Mouse (Mus musculus) granulocyte monocyte progenitor cell, adult 5-6 weeks (primary cell): ENCODE measurements around the gene Dyrk1a. TPM values are rescaled to one million over a fixed set of nuclear protein-coding genes. Genes with fewer than 3 reads are reported as not detected.

Experiments used
- ATAC-seq: replicated peaks from 2 replicates; pipeline ENCODE4 v1.8.0; 2016; ENCODE audit warnings: mild to moderate bottlenecking, moderate TSS enrichment, inconsistent platforms; ENCODE audit not compliant: poor library complexity, severe bottlenecking
- total RNA-seq, 2 experiments: library from RNA; stranded (forward) in 1 of 2; stranded (reverse) in 1 of 2; fragments of 200-712, 200-1000 nt in 1 of 2; fragments of >200 nt in 1 of 2; fragmentation: Nextera tagmentation in 1 of 2; gene quantifications; 2 replicates each; pipeline ENCODE4 v1.2.3; 2014 to 2017

Gene Dyrk1a
- total RNA-seq, 2 experiments from 2014 or later, result 60.1 to 64.9 TPM

- ATAC-seq, result peak; percentile 88
These were observed 13.6 kb upstream of the Dyrk1a start for GRCm38 (mm10) chr16:94556228-94556627.

GRCm38 (mm10) chr16:94559282-94559681 lies 10.5 kb upstream of the Dyrk1a start:
- peak; percentile 40 for ATAC-seq

- ATAC-seq, result no peak
These were observed 10.0 kb upstream of the Dyrk1a start for GRCm38 (mm10) chr16:94559782-94560181.

GRCm38 (mm10) chr16:94560618-94561017 lies 9.2 kb upstream of the Dyrk1a start:
- no peak for ATAC-seq

GRCm38 (mm10) chr16:94566124-94566523 lies 3.7 kb upstream of the Dyrk1a start:
- peak; percentile 18; the same call in 1 of the 2 replicates for ATAC-seq

GRCm38 (mm10) chr16:94566834-94567585 lies 2.8 kb upstream of the Dyrk1a start:
- no peak for ATAC-seq

DNA sequence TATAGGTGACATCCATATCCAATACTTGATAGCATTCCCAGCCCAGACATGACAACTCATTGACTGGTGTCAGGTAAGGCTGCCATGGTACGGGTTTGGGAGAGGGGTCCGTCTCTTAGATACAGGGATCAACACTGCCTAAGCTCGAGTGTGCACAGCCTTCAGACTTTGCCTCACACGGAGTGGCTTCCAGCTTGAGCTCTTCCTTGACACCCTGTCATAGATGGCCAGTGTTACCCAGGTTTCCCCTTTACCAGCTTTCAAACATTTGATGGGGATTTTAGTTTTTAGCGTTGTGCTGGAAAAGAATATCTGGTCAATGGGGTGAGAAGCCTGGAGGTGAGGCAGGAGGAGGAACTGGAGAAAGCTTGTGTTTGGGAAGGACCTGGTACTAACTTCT lies 2.1 kb upstream of the Dyrk1a start:
- no peak for ATAC-seq

DNA sequence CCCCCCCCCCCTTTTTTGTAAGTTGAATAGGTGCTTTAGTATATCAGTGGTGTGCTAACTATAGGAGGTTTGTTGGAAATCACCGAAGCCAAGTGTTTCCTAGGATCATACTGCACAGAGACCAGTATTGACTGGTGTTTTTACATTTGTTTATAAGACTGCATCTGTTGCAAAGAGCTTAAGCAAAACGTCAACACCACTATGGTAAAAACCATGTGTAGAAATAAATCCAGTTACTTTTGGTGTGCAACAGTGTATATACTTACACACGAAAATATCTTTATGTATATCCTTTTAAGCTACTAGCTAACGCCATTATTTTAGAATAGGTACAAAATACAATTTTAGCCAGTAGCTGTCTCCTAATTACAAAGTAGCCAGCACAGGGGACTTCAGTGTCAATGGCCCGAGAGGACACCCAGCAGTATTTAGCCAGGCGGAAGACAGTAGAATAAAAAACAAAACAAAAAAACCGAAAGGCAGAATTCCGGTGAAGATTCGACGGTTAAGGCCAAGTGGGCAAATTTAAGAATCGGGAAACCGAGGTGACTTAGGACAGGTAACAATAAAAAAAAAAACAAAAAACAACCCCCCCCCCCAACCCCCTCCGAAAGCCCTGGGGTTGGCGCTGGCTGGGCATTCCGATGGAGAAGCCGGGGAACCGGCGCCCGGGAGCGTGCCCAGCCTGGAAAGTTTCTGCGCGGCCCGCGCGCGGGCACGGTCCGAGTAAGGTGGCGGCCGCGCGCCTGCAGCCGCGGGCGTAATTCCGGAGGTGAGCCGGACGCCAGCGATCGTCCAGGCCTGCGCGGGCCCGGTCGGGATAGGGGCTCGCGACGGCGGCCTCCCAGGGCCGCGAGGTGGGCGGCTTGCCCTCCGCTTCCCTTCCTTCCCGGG lies 1.2 kb upstream of the Dyrk1a start:
- ATAC-seq, result peak; percentile 29

- ATAC-seq, result peak; percentile 18
These were observed 691 bp downstream of the Dyrk1a start for GRCm38 (mm10) chr16:94570361-94571041.

DNA sequence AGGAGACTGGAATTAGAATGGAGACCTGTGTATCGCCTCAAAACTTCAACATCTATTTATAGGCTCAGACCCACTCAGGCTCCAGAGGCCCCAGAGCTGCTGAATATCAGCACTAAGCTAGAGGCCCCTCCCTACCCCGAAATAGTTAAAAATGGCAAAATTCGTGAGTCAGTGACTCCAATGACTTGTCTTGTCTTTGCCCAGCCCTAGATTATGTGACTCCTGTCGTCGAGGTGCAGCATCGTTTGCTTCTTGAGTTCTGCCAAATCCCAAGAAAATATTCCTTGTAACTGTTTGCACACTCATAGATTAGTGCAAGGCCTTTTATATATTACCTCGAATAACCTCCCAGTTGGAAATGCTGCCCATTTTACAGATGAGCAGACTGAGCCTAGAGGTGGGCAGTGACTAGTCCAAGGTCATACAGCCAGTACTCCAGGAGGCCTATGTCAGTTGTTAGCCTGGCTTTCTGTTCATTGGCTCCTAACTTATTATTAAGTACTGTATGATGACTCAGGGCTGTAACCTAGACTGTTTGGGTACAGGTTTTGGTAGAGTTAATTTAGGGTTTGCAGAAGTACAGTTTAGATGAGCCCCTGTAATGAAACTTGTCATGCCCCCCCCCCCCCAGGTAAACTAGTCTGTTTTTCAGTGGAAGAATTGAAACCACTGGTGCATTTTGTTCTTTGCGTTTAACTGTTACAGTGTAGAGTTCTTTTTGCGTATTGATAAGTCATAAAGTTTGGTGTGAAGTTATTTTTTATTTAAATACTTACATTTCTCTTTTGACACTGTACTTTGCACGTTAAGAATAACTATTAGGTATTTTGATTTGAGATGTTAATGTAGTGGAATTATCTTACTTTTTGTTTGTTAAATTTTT lies 1.5 kb downstream of the Dyrk1a start:
- ATAC-seq, result no peak

DNA sequence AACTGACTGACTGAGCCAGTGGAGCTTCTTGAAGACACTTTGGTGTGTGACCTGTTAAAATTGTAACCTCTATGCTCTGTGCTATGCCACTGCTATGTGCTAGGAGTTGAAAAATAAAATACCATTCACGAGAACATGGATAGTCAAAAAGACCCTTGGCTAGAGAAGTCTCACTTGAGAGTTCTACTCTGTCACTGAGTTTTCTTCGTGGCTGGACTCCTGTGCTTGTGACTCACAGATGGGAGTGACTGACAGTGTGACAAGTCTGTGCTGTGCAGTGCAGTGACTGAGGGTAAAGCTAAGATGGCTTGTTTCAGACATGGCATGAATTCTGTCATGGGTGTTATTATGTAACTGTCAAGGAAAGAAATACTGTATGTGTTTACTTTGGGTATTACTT lies 2.6 kb downstream of the Dyrk1a start:
- ATAC-seq, result no peak

- no peak for ATAC-seq
These were observed 4.4 kb downstream of the Dyrk1a start for GRCm38 (mm10) chr16:94574025-94574717.

DNA sequence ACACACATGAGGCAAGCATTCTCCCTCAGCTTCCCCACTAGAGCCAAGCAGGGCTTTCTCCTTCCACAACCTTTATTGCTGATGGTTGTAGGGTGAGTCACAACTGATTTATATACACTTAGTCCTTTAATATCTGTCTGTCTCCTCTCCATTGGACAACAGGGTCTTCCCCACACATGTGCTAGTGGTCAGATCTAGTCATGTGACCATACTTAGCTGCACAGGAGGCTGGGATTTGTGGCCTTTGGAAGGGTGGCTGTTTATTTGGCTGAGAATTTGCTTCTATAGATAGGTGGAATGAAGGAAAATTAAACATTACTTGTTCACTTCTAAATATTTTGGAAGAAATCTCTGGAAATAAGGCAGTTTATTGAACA lies 4.9 kb downstream of the Dyrk1a start:
- no peak for ATAC-seq

- ATAC-seq, result no peak
These were observed 5.9 kb downstream of the Dyrk1a start for GRCm38 (mm10) chr16:94575757-94576156.

- peak; percentile 53 for ATAC-seq
These were observed 9.5 kb downstream of the Dyrk1a start for GRCm38 (mm10) chr16:94579348-94579747.

GRCm38 (mm10) chr16:94580844-94581405 lies 11.1 kb downstream of the Dyrk1a start:
- no peak for ATAC-seq

GRCm38 (mm10) chr16:94586349-94586990 lies 16.7 kb downstream of the Dyrk1a start:
- ATAC-seq, result no peak

DNA sequence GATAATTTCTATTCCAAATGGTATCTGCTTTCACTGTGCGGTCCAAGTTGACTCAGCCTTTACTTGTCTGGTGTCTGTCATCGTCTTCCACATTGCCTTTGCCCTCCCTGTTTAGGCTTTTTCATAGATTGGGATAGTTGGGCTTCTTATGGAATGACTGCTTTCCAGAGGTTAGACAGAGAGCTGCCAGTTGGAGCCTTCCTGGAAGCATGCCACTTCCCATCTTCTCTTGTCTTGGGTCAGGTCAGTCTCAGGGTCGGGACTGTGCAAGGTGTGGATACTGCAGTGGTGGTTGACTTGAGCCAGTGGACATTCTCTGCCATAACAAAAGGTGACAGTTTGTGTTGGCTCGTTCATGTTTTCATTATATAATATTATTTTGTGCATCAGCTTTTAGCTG lies 17.7 kb downstream of the Dyrk1a start:
- no peak for ATAC-seq

DNA sequence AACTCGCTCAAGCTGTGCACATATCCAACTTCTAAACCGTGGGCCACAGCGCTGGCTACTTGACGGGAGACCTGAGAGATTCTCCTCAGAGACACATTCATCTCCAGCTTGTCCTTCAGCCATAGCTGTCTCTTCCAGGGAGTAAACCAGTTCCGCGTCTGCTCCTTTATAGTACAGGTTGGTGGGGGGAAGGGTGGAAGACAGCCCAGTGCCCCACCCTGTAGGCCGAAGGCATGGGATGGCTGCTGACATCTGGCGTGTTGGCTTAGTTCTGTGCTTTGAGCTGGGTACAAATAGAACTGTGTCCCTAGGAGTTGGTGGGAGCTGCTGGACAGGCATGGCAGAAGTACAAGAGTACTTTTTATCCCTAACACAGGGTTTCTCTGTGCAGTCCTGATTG lies 18.4 kb downstream of the Dyrk1a start:
- ATAC-seq, result no peak
